Mouse (Mus musculus) embryonic fibroblast, embryonic 13.5 days (primary cell): ENCODE data around the gene 1700021F05Rik.

Experiments
- CTCF ChIP-seq: IDR thresholded peaks from 2 replicates; pipeline ENCODE4 v1.5.1; 2011; ENCODE audit warnings: mild to moderate bottlenecking, control low read depth, low read length, moderate library complexity, borderline replicate concordance; ENCODE audit not compliant: insufficient read depth
- POLR2A ChIP-seq: IDR thresholded peaks from 2 replicates; pipeline ENCODE4 v1.6.1; 2011; ENCODE audit warnings: low read depth, mild to moderate bottlenecking, control low read depth, low read length, moderate library complexity

- TF ChIP-seq CTCF (no peak), POLR2A (no peak)
Observed at GRCm38 (mm10) chr10:43488258-43488657, 52.5 kb downstream of the 1700021F05Rik start.
